Mouse (Mus musculus) liver, embryonic 12.5 days (tissue): ENCODE data around the gene Mpig6b. TPM values are rescaled to one million over a fixed set of nuclear protein-coding genes. Genes with fewer than 3 reads are reported as not detected.

ENCODE experiments used
- ATAC-seq: fragments of 200-750 bp; cut with Nextera tagmentation; 2 replicates; pipeline ENCODE4 v1.8.0; 2017; ENCODE audit warnings: moderate number of reproducible peaks, mild to moderate bottlenecking, moderate library complexity
- H3K27ac ChIP-seq: fragments of 300-500 bp; sonication (generic); 2 replicates; pipeline ENCODE4 v1.5.1; 2016; ENCODE audit warnings: mild to moderate bottlenecking
- H3K27me3 ChIP-seq: fragments of 300-500 bp; sonication (generic); replicated peaks from 2 replicates; pipeline ENCODE4 v1.6.1; 2016; ENCODE audit warnings: mild to moderate bottlenecking, moderate library complexity
- H3K36me3 ChIP-seq: fragments of 300-500 bp; sonication (generic); 2 replicates; pipeline ENCODE4 v1.6.1; 2016; ENCODE audit warnings: mild to moderate bottlenecking, moderate library complexity
- H3K4me1 ChIP-seq: fragments of 300-500 bp; sonication (generic); 2 replicates; pipeline ENCODE4 v1.6.1; 2016
- H3K4me2 ChIP-seq: fragments of 300-500 bp; sonication (generic); 2 replicates; pipeline ENCODE4 v1.6.1; 2016; ENCODE audit warnings: mild to moderate bottlenecking, moderate library complexity
- H3K4me3 ChIP-seq: fragments of 300-500 bp; sonication (generic); 2 replicates; pipeline ENCODE4 v1.5.1; 2016; ENCODE audit warnings: mild to moderate bottlenecking, moderate library complexity
- H3K9ac ChIP-seq: fragments of 300-500 bp; sonication (generic); 2 replicates; pipeline ENCODE4 v1.6.1; 2016; ENCODE audit warnings: mild to moderate bottlenecking, moderate library complexity
- H3K9me3 ChIP-seq: fragments of 300-500 bp; sonication (generic); replicated peaks from 2 replicates; pipeline ENCODE4 v1.6.1; 2016; ENCODE audit warnings: mild to moderate bottlenecking, moderate library complexity
- WGBS: fragments of 180-500 bp; shearing (Covaris S2); methylation state at CpG from one replicate; pipeline ENCODE4 v1.1.7; 2016; ENCODE audit not compliant: insufficient replicate concordance; 5-methylcytosine and 5-hydroxymethylcytosine counted together
- polyA plus RNA-seq: library from polyadenylated mRNA; unstranded; fragments of >200 nt; fragmentation: Nextera tagmentation; extraction: Ambion mirVana; gene quantifications from 2 replicates; pipeline ENCODE4 v1.2.1, GENCODE M21; 2016

Gene Mpig6b
- polyA plus RNA-seq, 1 experiment from 2014 or later, result 8.7 TPM

DNA sequence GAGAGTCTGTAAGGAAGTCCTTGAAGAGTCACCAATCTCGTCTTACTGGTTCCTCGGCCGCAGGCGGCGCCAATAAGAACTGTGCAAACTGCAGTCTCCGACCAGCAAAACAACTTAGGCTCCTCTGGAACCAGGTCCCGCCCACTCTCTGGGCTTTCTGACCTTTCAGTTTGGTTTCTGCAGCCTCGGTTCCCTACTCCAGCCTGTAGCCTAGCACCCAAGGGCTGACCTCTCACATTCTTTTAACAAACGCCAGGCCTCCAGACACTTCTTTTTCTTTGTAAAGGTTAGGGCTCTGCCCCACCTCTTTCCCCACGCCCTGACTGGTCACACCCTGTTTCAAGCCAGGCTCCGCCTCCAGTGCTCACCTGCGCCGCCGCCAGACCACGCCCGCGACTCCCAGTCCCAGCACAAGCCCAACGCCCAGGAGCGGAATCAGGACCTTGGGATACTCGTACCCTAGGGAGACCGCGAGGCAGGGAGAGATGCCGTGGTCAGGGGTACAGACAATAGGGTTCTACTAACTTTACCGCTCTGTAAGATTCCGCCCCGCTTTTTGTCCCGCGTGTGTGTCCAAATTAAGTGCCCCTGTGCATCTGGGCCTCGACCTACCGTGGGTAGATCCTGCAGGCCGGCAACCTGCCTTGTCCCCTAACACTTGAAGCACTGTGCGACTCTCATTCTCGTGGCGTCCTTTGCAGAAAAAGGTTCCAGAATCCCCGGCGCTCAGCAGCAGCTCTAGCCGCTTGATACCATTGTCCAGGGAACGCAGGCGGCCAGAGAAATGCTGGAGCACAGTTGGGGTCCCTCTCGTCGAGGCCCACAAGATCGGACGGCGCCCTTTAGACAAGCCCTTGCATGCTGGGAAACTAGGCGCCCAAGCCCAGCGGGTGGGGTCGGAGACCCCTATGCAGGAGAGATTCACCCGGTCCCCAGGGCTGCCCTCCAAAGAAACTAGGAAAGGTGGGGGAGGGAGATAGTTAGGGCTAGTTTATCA lies 735 bp downstream of the Mpig6b start, which contains the start of gene Ly6g6c:
Ly6g6c (plus strand) TSS at position 438 of the 997 bp plus-strand sequence.
- Histone ChIP-seq H3K4me3 (peak within 1 kb of the TSS; percentile 50), H3K9me3 (no peaks in the 10 kb centered on the region), H3K4me2 (peak within 1 kb of the TSS; percentile 76), H3K27me3 (peaks cover 78% of the 10 kb centered on the region), H3K27ac (no peak within 1 kb of the TSS; the same call in 1 of the 2 replicates), H3K4me1 (peaks cover 43% of the 10 kb centered on the region), H3K9ac (peak within 1 kb of the TSS; percentile 44), H3K36me3 (peaks cover 12% of the 10 kb centered on the region; the same call in 1 of the 2 replicates)
- WGBS, result 2% methylated on average over 48 of the region's 48 CpGs
- peak; percentile 39 for ATAC-seq

DNA sequence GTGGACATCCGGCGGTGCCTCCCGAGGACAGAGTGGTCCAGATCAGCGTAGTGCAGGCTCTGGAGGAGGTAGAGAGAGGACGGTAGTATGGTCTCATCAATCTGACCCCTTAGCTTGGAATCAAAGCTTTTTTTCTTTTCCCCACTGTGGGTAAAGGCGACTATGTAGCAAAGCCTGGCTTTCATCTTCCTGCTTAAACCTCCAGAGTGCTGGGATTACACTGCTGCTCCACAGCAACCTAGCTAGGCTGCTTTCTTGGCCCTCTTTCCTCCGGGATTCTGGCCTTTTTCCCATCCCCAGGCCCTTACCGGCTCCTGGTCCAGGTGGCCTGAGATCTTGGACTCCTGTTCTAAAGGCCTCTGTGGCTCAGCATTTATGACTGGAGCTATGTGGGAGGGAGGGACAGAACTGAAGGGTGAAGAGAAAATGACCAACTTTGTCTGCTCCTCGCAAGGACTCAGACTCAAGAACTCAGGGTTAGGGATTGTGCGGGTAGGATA lies 1.6 kb downstream of the Mpig6b start:
- Histone ChIP-seq H3K4me2 (peak overlapping the region; percentile 76), H3K9ac (no peak overlapping the region), H3K27ac (no peak overlapping the region), H3K36me3 (peaks cover 12% of the 10 kb centered on the region; the same call in 1 of the 2 replicates), H3K9me3 (no peaks in the 10 kb centered on the region), H3K4me3 (peak overlapping the region; percentile 50), H3K4me1 (peaks cover 52% of the 10 kb centered on the region), H3K27me3 (peaks cover 77% of the 10 kb centered on the region)
- WGBS, result 19% methylated on average over 10 of the region's 10 CpGs
- no peak for ATAC-seq

DNA sequence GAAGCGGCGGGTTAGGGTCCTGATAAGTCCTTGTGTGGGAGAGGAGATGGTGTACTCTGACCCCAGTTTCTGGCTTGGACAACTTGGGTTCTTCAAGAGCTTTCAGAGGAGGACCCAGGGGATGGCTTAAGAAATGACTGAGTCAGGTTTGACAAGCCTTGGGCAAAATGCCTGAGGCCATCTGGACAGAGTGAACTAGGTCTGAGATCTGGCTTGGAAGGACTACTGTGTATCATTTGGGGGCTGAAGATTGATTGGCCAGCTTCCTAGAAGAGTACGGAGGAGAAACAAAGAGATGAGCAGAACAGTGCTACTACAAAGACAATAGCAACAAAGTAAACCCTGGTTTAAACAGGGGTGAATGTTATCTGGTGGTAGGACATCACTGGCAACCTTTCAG lies 2.5 kb downstream of the Mpig6b start:
- Histone ChIP-seq H3K9me3 (no peaks in the 10 kb centered on the region), H3K4me1 (peaks cover 61% of the 10 kb centered on the region), H3K9ac (no peak overlapping the region), H3K27me3 (peaks cover 67% of the 10 kb centered on the region), H3K4me3 (no peak overlapping the region), H3K27ac (no peak overlapping the region), H3K36me3 (peaks cover 14% of the 10 kb centered on the region), H3K4me2 (no peak overlapping the region)
- no peak for ATAC-seq
- WGBS, result 82% methylated on average over 3 of the region's 3 CpGs

DNA sequence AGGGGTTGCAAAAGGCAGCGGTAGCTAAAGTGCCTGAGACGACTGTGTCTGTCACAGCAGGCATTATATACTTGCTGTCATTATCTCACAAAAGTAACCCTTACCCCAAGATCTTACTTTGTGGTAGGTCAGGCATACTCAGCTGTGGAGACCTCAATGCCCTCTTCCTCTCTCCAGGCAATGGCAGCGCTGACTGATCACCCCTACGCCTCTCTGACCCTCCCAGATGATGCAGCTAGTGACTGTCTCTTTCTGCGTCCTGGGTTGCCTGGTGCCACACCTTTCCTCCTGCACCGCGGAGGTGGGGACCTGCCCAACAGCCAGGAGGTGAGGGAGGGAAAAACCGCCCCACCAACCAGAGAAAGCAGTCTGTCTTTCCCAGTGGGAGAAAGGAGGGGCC lies 4.7 kb downstream of the Mpig6b start:
- Histone ChIP-seq H3K4me3 (no peak overlapping the region), H3K4me1 (peaks cover 74% of the 10 kb centered on the region), H3K4me2 (no peak overlapping the region), H3K27me3 (peaks cover 46% of the 10 kb centered on the region), H3K36me3 (peaks cover 35% of the 10 kb centered on the region), H3K9ac (no peak overlapping the region), H3K27ac (no peak overlapping the region), H3K9me3 (no peaks in the 10 kb centered on the region)
- ATAC-seq, result no peak
- WGBS, result 73% methylated on average over 8 of the region's 8 CpGs

DNA sequence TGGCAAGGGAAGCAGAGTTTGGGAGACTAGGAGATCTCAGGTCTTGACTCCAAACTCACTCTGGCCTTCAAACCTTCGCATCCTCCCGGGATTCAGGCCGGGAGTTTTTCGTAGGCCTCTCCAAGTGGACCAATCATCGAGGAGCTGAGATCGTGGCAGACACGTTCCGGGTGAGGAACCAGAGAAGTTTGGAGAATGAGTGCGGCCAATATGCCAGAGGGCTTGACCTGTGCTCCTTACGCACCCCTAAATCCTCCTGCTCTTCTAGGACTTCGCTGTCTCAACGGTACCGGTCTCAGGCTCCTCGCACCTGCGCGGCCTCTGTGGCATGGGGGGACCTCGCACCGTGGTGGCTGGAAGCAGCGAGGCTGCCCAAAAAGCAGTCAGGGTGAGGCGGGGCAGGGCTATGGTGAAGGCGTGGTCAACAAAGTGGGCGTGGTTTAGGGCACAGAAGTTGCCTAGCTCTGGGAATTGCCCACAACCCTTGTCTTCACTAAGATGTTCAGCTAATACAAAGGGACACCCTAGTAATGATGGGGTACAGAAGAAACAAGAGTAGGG lies 5.2 kb downstream of the Mpig6b start:
- Histone ChIP-seq H3K4me1 (peaks cover 74% of the 10 kb centered on the region), H3K36me3 (peaks cover 40% of the 10 kb centered on the region), H3K9me3 (no peaks in the 10 kb centered on the region), H3K4me2 (no peak overlapping the region), H3K27me3 (peaks cover 41% of the 10 kb centered on the region), H3K9ac (no peak overlapping the region), H3K27ac (no peak overlapping the region), H3K4me3 (no peak overlapping the region)
- no peak for ATAC-seq
- 62% methylated on average over 22 of the region's 22 CpGs for WGBS

DNA sequence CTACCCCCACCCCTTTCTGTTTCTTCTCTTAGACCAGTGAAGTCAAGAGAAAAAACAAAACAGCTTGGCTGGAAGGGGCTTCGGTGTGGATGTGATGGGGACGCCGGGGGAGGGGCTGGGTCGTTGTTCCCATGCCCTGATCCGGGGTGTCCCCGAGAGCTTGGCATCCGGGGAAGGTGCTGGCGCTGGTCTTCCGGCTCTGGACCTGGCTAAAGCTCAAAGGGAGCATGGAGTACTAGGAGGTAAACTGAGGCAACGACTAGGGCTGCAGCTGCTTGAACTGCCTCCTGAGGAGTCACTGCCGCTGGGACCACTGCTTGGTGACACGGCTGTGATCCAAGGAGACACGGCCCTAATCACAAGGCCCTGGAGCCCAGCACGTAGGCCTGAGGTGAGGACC lies 5.9 kb downstream of the Mpig6b start:
- Histone ChIP-seq H3K4me2 (peak overlapping the region; percentile 93), H3K4me1 (peaks cover 70% of the 10 kb centered on the region), H3K27ac (no peak overlapping the region), H3K4me3 (peak overlapping the region; percentile 63), H3K9me3 (no peaks in the 10 kb centered on the region), H3K9ac (peak overlapping the region; percentile 70; the same call in 1 of the 2 replicates), H3K36me3 (peaks cover 47% of the 10 kb centered on the region), H3K27me3 (peaks cover 33% of the 10 kb centered on the region)
- ATAC-seq, result no peak
- 41% methylated on average over 14 of the region's 14 CpGs for WGBS

DNA sequence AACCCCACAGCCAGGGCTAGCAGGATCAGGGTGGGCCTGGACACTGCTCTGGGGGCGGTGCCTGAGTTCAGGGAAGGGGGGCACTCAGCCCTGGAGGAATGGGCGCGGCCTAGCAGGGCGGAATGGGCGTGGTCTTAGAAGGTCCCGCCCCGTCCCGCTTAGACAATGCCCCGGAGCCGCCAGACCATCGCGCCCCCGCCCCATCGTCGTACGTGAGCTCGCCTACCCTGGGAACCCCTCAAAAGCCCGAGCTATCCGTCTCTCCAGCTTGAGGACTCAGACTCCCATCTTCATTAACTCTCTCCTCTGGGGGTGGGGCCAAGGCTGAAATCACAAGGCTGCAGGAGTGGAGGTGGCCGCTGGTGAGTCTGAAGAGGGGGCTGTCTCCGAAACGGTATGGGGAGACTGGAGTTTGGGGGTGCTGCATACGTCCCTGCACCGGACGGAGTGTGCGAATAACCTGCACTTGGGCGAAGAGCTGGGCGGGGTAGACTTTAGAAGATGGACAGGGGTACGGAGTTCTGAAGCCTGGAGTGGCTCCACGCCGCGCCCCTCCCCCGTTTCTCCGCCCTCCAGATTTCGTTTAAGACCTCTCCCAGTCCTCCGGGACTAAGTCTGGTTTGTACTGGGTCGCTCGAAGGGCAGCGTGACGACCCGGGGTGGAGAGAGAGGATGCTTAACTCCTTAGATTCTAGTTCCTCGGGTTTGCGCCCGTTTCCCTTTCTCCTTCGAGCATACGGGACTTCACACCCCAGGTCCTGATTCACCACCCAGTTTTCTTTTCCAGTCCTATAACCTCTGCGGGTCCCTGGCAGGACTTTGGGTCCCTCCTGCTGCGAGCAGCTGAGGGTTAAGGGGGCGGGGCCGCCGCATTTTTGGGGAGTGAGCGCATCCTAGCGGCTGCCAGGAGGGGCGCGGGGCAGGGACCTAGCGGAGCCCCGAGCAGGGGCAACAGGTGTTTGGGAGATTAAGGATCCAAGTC lies 6.8 kb downstream of the Mpig6b start, which contains the start of gene Ddah2:
Ddah2 (plus strand) TSS at position 125 of the 982 bp plus-strand sequence.
- Histone ChIP-seq H3K36me3 (peaks cover 56% of the 10 kb centered on the region), H3K27me3 (peaks cover 25% of the 10 kb centered on the region), H3K4me3 (peak within 1 kb of the TSS; percentile 63), H3K9me3 (no peaks in the 10 kb centered on the region), H3K4me2 (peak within 1 kb of the TSS; percentile 93), H3K27ac (peak within 1 kb of the TSS; percentile 74), H3K4me1 (peaks cover 62% of the 10 kb centered on the region), H3K9ac (peak within 1 kb of the TSS; percentile 70)
- 1% methylated on average over 57 of the region's 57 CpGs for WGBS
- peak; percentile 77 for ATAC-seq

DNA sequence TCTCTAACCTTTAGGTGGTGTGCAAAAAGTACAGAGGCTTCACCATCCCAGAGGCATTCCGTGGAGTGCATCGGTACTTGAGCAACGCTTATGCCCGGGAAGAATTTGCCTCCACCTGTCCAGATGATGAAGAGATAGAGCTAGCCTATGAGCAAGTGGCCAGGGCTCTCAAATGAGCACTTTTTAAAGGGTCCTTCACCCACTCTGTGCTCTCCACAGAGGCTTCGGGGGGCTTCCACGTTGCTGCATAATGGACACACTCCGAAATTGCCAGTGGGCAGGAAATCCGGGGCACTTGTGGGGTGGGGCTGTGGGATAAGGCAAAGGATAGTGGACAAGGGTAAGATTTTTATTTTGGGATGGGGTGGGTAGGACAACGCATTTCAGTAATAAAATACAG lies 7.7 kb downstream of the Mpig6b start:
- Histone ChIP-seq H3K4me1 (peaks cover 63% of the 10 kb centered on the region), H3K27ac (0 out of 2 replicates have a peak overlapping the region, but pooled peaks have one; percentile 74), H3K9me3 (no peaks in the 10 kb centered on the region), H3K27me3 (peaks cover 16% of the 10 kb centered on the region), H3K4me2 (peak overlapping the region; percentile 93), H3K4me3 (peak overlapping the region; percentile 63; the same call in 1 of the 2 replicates), H3K36me3 (peaks cover 65% of the 10 kb centered on the region), H3K9ac (no peak overlapping the region)
- ATAC-seq, result no peak
- 67% methylated on average over 9 of the region's 9 CpGs for WGBS

DNA sequence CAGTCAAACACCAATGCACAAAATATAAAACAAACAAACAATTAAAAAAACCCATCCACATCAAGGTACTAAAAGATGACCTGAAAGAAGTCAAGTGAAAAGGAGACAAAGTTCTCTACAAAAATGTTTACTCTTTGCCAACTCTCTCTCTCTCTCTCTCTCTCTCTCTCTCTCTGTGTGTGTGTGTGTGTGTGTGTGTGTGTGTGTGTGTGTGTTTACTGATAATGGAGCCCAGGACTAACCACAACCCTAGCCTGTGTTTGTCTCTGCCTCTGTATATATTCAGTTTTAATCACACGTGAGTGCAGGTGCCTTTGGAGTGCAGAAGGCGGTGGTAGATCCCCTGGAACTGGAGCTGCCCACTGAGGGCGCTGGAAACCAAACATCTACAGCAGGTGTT lies 8.9 kb downstream of the Mpig6b start:
- ATAC-seq, result no peak
- H3K27ac ChIP-seq, result peak overlapping the region; percentile 49; the same call in 1 of the 2 replicates
- H3K4me1 ChIP-seq, result peaks cover 73% of the 10 kb centered on the region
- H3K36me3 ChIP-seq, result peaks cover 77% of the 10 kb centered on the region
- WGBS, result 36% methylated on average over 3 of the region's 3 CpGs
- no peak overlapping the region for H3K4me3 ChIP-seq
- no peak overlapping the region for H3K4me2 ChIP-seq
- H3K9me3 ChIP-seq, result no peaks in the 10 kb centered on the region
- peaks cover 10% of the 10 kb centered on the region; the same call in 1 of the 2 replicates for H3K27me3 ChIP-seq
- H3K9ac ChIP-seq, result peak overlapping the region; percentile 5; the same call in 1 of the 2 replicates

DNA sequence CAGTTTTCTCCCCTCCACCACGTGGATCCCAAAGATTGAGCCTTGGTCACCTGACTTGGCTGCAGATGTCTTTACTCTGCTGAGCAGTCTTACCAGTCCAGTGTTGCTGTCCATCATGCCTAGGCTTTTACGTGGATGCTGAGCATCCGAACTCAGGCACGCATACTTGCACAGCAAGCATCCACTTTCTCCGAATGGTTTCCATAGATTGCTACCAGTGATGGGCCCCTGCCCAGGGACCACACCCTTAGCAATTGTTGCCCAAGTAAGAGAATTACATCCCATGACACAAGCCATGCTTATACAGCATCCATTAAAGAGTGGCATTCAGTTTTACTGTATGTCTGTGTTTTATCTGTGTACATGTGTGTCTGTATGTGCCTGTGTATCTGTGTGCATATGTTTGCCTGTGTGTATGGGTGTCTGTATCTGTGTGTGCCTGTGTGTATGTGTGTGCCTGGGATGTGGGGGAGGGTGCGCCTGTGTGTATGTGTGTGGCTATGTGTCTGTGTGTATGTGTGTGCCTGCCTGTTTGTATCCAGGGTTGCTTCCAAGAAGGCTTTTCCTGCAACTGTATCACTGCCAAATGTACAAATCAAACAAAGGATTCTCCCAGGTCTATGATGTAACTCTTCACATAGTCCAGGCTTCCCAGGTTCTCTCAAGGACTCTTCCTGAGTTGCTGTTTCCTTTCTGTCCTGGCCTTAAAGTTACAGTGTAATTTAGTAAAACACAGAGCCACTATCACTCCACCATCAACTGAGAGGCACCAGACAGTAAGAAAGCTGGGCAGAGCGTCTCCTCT lies 10.1 kb downstream of the Mpig6b start:
- H3K4me1 ChIP-seq, result peaks cover 75% of the 10 kb centered on the region
- H3K4me3 ChIP-seq, result no peak overlapping the region
- no peak overlapping the region; the same call in 1 of the 2 replicates for H3K27ac ChIP-seq
- no peaks in the 10 kb centered on the region for H3K9me3 ChIP-seq
- no peak overlapping the region for H3K9ac ChIP-seq
- H3K36me3 ChIP-seq, result peaks cover 69% of the 10 kb centered on the region
- ATAC-seq, result no peak
- 0 out of 2 replicates have a peak, but pooled peaks cover 4% of the 10 kb centered on the region for H3K27me3 ChIP-seq
- H3K4me2 ChIP-seq, result no peak overlapping the region
- WGBS, result 82% methylated on average over 7 of the region's 7 CpGs
